8 mouse cellular contexts compared by ENCODE assay signal in genomic region chr10:86778398-86779116, GRCm38 (mm10). TPM values are rescaled to one million over a fixed set of nuclear protein-coding genes. Genes with fewer than 3 reads are reported as not detected.
DNase-seq lines count a peak whose midpoint lies in the region; ATAC-seq and TF ChIP-seq lines count a peak whose summit lies in the region.

Gene Nt5dc3 (plus strand): TSS chr10:86779005.

- peaks cover 0 to 29% of the 10 kb centered on the region in 2 experiments; a peak in 2 of 4 replicates for H3K36me3 ChIP-seq in MEL (ENCODE audit: control insufficient read depth in 1 of 2, insufficient read depth in 2 of 2, low read length in 2 of 2)
- H3K36me3 ChIP-seq in forebrain, postnatal 0 days (ENCODE audit: insufficient read depth), result no peaks in the 10 kb centered on the region
- H3K36me3 ChIP-seq in lung, embryonic 15.5 days, result no peaks in the 10 kb centered on the region

- 1% methylated on average over 43 of the region's 44 CpGs for WGBS in cerebellum, adult 2 months
- under 1% methylated on average over 42 of the region's 44 CpGs for WGBS in forebrain, postnatal 0 days
- WGBS in lung, embryonic 15.5 days, result under 1% methylated on average over 44 of the region's 44 CpGs

- 0 out of 6 replicates have a peak, but pooled peaks of 1 of the 3 experiments have one; percentile 7 for TF ChIP-seq CTCF in MEL (IDR thresholded peaks at IDR 0.05 in 2 of 3, conservative IDR thresholded peaks at IDR 0.05 in 1 of 3; ENCODE audit: control insufficient read depth in 1 of 3, insufficient read depth in 1 of 3, low read depth in 2 of 3, low read length in 3 of 3, poor library complexity in 1 of 3, severe bottlenecking in 1 of 3)
- TF ChIP-seq CTCF in cerebellum, adult 2 months (IDR thresholded peaks at IDR 0.05; ENCODE audit: borderline replicate concordance, insufficient read depth, low read depth, low read length), result no peak
- TF ChIP-seq CTCF in forebrain, postnatal 0 days (IDR thresholded peaks at IDR 0.05; ENCODE audit: low read depth), result no peak

- H3K9ac ChIP-seq in MEL (ENCODE audit: control insufficient read depth, low read depth, low read length, poor library complexity, severe bottlenecking), result peak within 1 kb of the TSS; percentile 79
- H3K9ac ChIP-seq in forebrain, postnatal 0 days, result peak within 1 kb of the TSS; percentile 63
- H3K9ac ChIP-seq in lung, embryonic 15.5 days, result peak within 1 kb of the TSS; percentile 66

- H3K27me3 ChIP-seq in MEL (ENCODE audit: control insufficient read depth in 1 of 2, insufficient read depth in 2 of 2, low read length in 2 of 2), result no peaks in the 10 kb centered on the region
- no peaks in the 10 kb centered on the region for H3K27me3 ChIP-seq in cerebellum, adult 2 months (ENCODE audit: control insufficient read depth, insufficient read depth, low read length)
- no peaks in the 10 kb centered on the region for H3K27me3 ChIP-seq in forebrain, postnatal 0 days (ENCODE audit: insufficient read depth, low read length)
- H3K27me3 ChIP-seq in lung, embryonic 15.5 days, result no peaks in the 10 kb centered on the region

- TF ChIP-seq EP300 in MEL (IDR thresholded peaks at IDR 0.05; ENCODE audit: low read depth in 1 of 2, low read length in 2 of 2), result peak; percentile 81 to 85

- peak within 1 kb of the TSS; percentile 75 to 97 for H3K4me3 ChIP-seq in MEL (ENCODE audit: control insufficient read depth in 1 of 2, insufficient read depth in 1 of 2, low read depth in 2 of 2, low read length in 2 of 2)
- H3K4me3 ChIP-seq in cerebellum, adult 2 months (replicated peaks; ENCODE audit: insufficient read depth, low read depth, low read length), result peak within 1 kb of the TSS; percentile 88
- H3K4me3 ChIP-seq in forebrain, postnatal 0 days (ENCODE audit: low read depth, low read length), result peak within 1 kb of the TSS; percentile 69
- peak within 1 kb of the TSS; percentile 61 for H3K4me3 ChIP-seq in lung, embryonic 15.5 days

- H3K9me3 ChIP-seq in MEL (replicated peaks; ENCODE audit: insufficient read depth, low read length), result no peaks in the 10 kb centered on the region
- H3K9me3 ChIP-seq in forebrain, postnatal 0 days (ENCODE audit: low read length), result no peaks in the 10 kb centered on the region
- H3K9me3 ChIP-seq in lung, embryonic 15.5 days, result no peaks in the 10 kb centered on the region

- peaks cover 16 to 18% of the 10 kb centered on the region in 2 experiments for H3K4me1 ChIP-seq in MEL (ENCODE audit: control insufficient read depth in 1 of 2, insufficient read depth in 2 of 2, low read length in 2 of 2)
- peaks cover 5% of the 10 kb centered on the region; the same call in 1 of the 2 replicates for H3K4me1 ChIP-seq in cerebellum, adult 2 months (ENCODE audit: control insufficient read depth, insufficient read depth, low read length)
- H3K4me1 ChIP-seq in forebrain, postnatal 0 days (ENCODE audit: insufficient read depth), result 0 out of 2 replicates have a peak, but pooled peaks cover 5% of the 10 kb centered on the region
- peaks cover 25% of the 10 kb centered on the region for H3K4me1 ChIP-seq in lung, embryonic 15.5 days

- peak; percentile 92 to 93 for TF ChIP-seq POLR2A in MEL (IDR thresholded peaks at IDR 0.05; ENCODE audit: control insufficient read depth in 1 of 2, insufficient read depth in 1 of 2, low read depth in 1 of 2, low read length in 2 of 2, poor library complexity in 1 of 2)
- peak; percentile 98 for TF ChIP-seq POLR2A in cerebellum, adult 2 months (IDR thresholded peaks at IDR 0.05; ENCODE audit: borderline replicate concordance, insufficient read depth, low read length)

- peak; percentile 98 for DNase-seq in MEL (ENCODE audit: low read depth, low spot score)
- DNase-seq in cerebellum, adult 2 months, result peak; percentile 99
- peak; percentile 94 for DNase-seq in forebrain, postnatal 0 days
- peak; percentile 97 for DNase-seq in heart, postnatal 4 days
- DNase-seq in layer of hippocampus, adult 8-10 months (ENCODE audit: low spot score in 2 of 2), result peak; percentile 90 to 92
- DNase-seq in ovary, adult 18-20 months (ENCODE audit: low spot score), result peak; percentile 97
- peak; percentile 94 for DNase-seq in thymus, postnatal 0 days (ENCODE audit: low spot score)

- TF ChIP-seq RAD21 in MEL (IDR thresholded peaks at IDR 0.05; ENCODE audit: low read depth, low read length), result no peak

- H3K27ac ChIP-seq in MEL (ENCODE audit: control insufficient read depth, low read depth, low read length), result peak within 1 kb of the TSS; percentile 67
- H3K27ac ChIP-seq in cerebellum, adult 2 months (ENCODE audit: insufficient read depth, low read length), result peak within 1 kb of the TSS; percentile 87
- H3K27ac ChIP-seq in forebrain, postnatal 0 days (ENCODE audit: low read depth, low read length), result peak within 1 kb of the TSS; percentile 42
- H3K27ac ChIP-seq in lung, embryonic 15.5 days, result peak within 1 kb of the TSS; percentile 58

- H3K4me2 ChIP-seq in forebrain, postnatal 0 days (ENCODE audit: low read depth), result peak within 1 kb of the TSS; percentile 84
- H3K4me2 ChIP-seq in lung, embryonic 15.5 days, result peak within 1 kb of the TSS; percentile 96

- H3K79me2 ChIP-seq in MEL (ENCODE audit: control insufficient read depth, insufficient read depth, low read length, poor library complexity), result peaks cover 43% of the 10 kb centered on the region

- ATAC-seq in forebrain, postnatal 0 days, result peak; percentile 96
- ATAC-seq in lung, embryonic 15.5 days (ENCODE audit: borderline replicate concordance, extremely low read depth, low FRiP score, low TSS enrichment), result peak; percentile 97

TF ChIP-seq in MEL, 35 proteins besides CTCF, POLR2A, EP300 and RAD21 (continues in another document):
- 0 out of 2 replicates have a peak, but pooled peaks have one; percentile 32 for TF ChIP-seq GABPA (IDR thresholded peaks at IDR 0.05; ENCODE audit: low read depth, low read length)
- peak; percentile 59 for TF ChIP-seq SIN3A (IDR thresholded peaks at IDR 0.05; ENCODE audit: low read length)
- no peak for TF ChIP-seq UBTF (IDR thresholded peaks at IDR 0.05; ENCODE audit: borderline replicate concordance, insufficient read depth, low read depth, low read length)
- no peak for TF ChIP-seq MEF2A (IDR thresholded peaks at IDR 0.05; ENCODE audit: extremely low read depth, insufficient replicate concordance, low read depth, low read length, poor library complexity, severe bottlenecking)
- TF ChIP-seq CHD1 (IDR thresholded peaks at IDR 0.05; ENCODE audit: low read depth, low read length), result no peak
- TF ChIP-seq HCFC1 (IDR thresholded peaks at IDR 0.05; ENCODE audit: low read depth, low read length), result no peak
- peak; percentile 63 for TF ChIP-seq GATA1 (IDR thresholded peaks at IDR 0.05; ENCODE audit: low read depth, low read length)
- TF ChIP-seq MYB (IDR thresholded peaks at IDR 0.05; ENCODE audit: low read depth, low read length), result 0 out of 2 replicates have a peak, but pooled peaks have one; percentile 15
- peak; percentile 86 for TF ChIP-seq NELFE (IDR thresholded peaks at IDR 0.05; ENCODE audit: low read depth, low read length)
- no peak for TF ChIP-seq MAFK (IDR thresholded peaks at IDR 0.05; ENCODE audit: borderline replicate concordance, low read depth, low read length)
- peak; percentile 61 for TF ChIP-seq USF1 (IDR thresholded peaks at IDR 0.05; ENCODE audit: low read depth, low read length)
- TF ChIP-seq RCOR1 (IDR thresholded peaks at IDR 0.05; ENCODE audit: low read depth, low read length), result peak; percentile 57; the same call in 1 of the 2 replicates
- TF ChIP-seq ELF1 (IDR thresholded peaks at IDR 0.05; ENCODE audit: low read depth, low read length), result peak; percentile 78
- peak; percentile 74 for TF ChIP-seq MXI1 (IDR thresholded peaks at IDR 0.05; ENCODE audit: low read depth, low read length)
- no peak for TF ChIP-seq TBP (IDR thresholded peaks at IDR 0.05; ENCODE audit: low read depth, low read length)
- peak; percentile 75 for TF ChIP-seq TCF12 (IDR thresholded peaks at IDR 0.05; ENCODE audit: low read depth, low read length)
- peak; percentile 79; the same call in 1 of the 2 replicates for TF ChIP-seq ZMIZ1 (IDR thresholded peaks at IDR 0.05; ENCODE audit: low read depth, low read length)
- TF ChIP-seq MYC (IDR thresholded peaks at IDR 0.05; ENCODE audit: low read depth, low read length), result peak; percentile 39
- no peak for TF ChIP-seq ZKSCAN1 (IDR thresholded peaks at IDR 0.05; ENCODE audit: low read depth, low read length)
- no peak; the same call in 1 of the 2 replicates for TF ChIP-seq KAT2A (conservative IDR thresholded peaks at IDR 0.05; ENCODE audit: low read depth, low read length)
- peak; percentile 95 for TF ChIP-seq JUND (IDR thresholded peaks at IDR 0.05; ENCODE audit: low read depth, low read length)
- TF ChIP-seq POLR2AphosphoS2 (IDR thresholded peaks at IDR 0.05; ENCODE audit: low read length), result peak; percentile 87
- TF ChIP-seq E2F4 (IDR thresholded peaks at IDR 0.05; ENCODE audit: borderline replicate concordance, low read depth, low read length), result no peak
- TF ChIP-seq CHD2 (IDR thresholded peaks at IDR 0.05; ENCODE audit: low read length), result no peak
- no peak for TF ChIP-seq ZC3H11A (IDR thresholded peaks at IDR 0.05; ENCODE audit: low read depth, low read length)
- TF ChIP-seq TAL1 (IDR thresholded peaks at IDR 0.05; ENCODE audit: low read length), result peak; percentile 65
- TF ChIP-seq MAZ (IDR thresholded peaks at IDR 0.05; ENCODE audit: low read depth, low read length), result peak; percentile 74; the same call in 1 of the 2 replicates
- TF ChIP-seq USF2 (IDR thresholded peaks at IDR 0.05; ENCODE audit: borderline replicate concordance in 1 of 2, insufficient read depth in 1 of 2, low read depth in 1 of 2, low read length in 2 of 2), result no peak
- peak; percentile 80 for TF ChIP-seq BHLHE40 (IDR thresholded peaks at IDR 0.05; ENCODE audit: borderline replicate concordance, low read depth, low read length)
- 0 out of 2 replicates have a peak, but pooled peaks have one; percentile 4 for TF ChIP-seq NRF1 (IDR thresholded peaks at IDR 0.05; ENCODE audit: insufficient read depth, low read depth, low read length, poor library complexity, severe bottlenecking)

RNA-seq across cellular contexts. Expression of gene Nt5dc3, which starts in this region (rescaled TPM):
- 7.0 and 9.7 TPM in 2 replicates for total RNA-seq in MEL (2012; rRNA removed)
- 10 to 100 TPM in 1 of 2 experiments, not detected in 1; 15.6 TPM for polyA plus RNA-seq in MEL (2012; ENCODE audit: insufficient read depth in 1 of 2, insufficient read length in 2 of 2, low read depth in 1 of 2, low replicate concordance in 2 of 2, missing spikeins in 1 of 2)
- polyA plus RNA-seq in cerebellum, adult 2 months (2012; rRNA removed), result 44.2 and 48.9 TPM in 2 replicates
- total RNA-seq in forebrain, postnatal 0 days (2014; rRNA removed), result 30.2 and 42.2 TPM in 2 replicates
- 7.2 and 9.3 TPM in 2 replicates for polyA plus RNA-seq in forebrain, postnatal 0 days (2015; fragmentation: Nextera tagmentation; extraction: Ambion mirVana)
- total RNA-seq in heart, postnatal 4 days (2021), result 10 to 100 TPM; 35.0 to 35.1 TPM
- 100 to 1,000 TPM; 113 to 152 (median 122) TPM for total RNA-seq in layer of hippocampus, adult 8-10 months (2022)
- 1.4 and 1.5 TPM in 2 replicates for polyA plus RNA-seq in lung, embryonic 15.5 days (2015; fragmentation: Nextera tagmentation; extraction: Ambion mirVana)
- polyA plus RNA-seq in thymus, postnatal 0 days (2015; fragmentation: Nextera tagmentation; extraction: Ambion mirVana), result 0.59 and 0.61 TPM in 2 replicates

Comparison
In these comparisons a context has a peak if more than half of its experiments do, and no peak if none do; other contexts are left out.
1. Peak in every context shown above with its lines: DNase-seq, ATAC-seq, H3K4me3 ChIP-seq and H3K27ac ChIP-seq.
2. Peak in DNase-seq in thymus, postnatal 0 days; RNA of the gene not detected or under 1 TPM.